Mouse (Mus musculus) erythroblast, embryonic 14.5 days (primary cell): ENCODE measurements at regions not wholly inside any gene's neighbourhood (a gene's known extent, or its start where the extent isn't known, plus 50 kb on each side); places are given as distances from the start of the nearest gene placed in this dataset.

ENCODE experiments used
- H3K27me3 ChIP-seq: 2 replicates; pipeline ENCODE4 v1.6.1; 2012; ENCODE audit warnings: inconsistent platforms; ENCODE audit not compliant: control insufficient read depth
- H3K36me3 ChIP-seq: 2 replicates; pipeline ENCODE4 v1.6.1; 2012; ENCODE audit warnings: mild to moderate bottlenecking, inconsistent platforms; ENCODE audit not compliant: control insufficient read depth
- H3K4me1 ChIP-seq: 2 replicates; pipeline ENCODE4 v1.6.1; 2012; ENCODE audit warnings: inconsistent platforms; ENCODE audit not compliant: control insufficient read depth
- H3K4me3 ChIP-seq: replicated peaks from 2 replicates; pipeline ENCODE3; 2012; ENCODE audit warnings: moderate library complexity, mild to moderate bottlenecking, inconsistent platforms
- H3K9me3 ChIP-seq: 2 replicates; pipeline ENCODE4 v1.6.1; 2012; ENCODE audit warnings: low read length, inconsistent platforms, mixed read lengths; ENCODE audit not compliant: control insufficient read depth
- GATA1 ChIP-seq: IDR thresholded peaks from 2 replicates; pipeline ENCODE4 v1.6.1; 2012; ENCODE audit warnings: low read length, inconsistent platforms, mixed read lengths
- TAL1 ChIP-seq: IDR thresholded peaks from 3 replicates; pipeline ENCODE4 v1.6.1; 2012; ENCODE audit warnings: low read length, inconsistent platforms, mixed read lengths

GRCm38 (mm10) chr7:71507379-71507778 is 156.1 kb upstream of the Gm10295 start:
- no peaks in the 10 kb centered on the region for H3K9me3 ChIP-seq
- TF ChIP-seq GATA1, result no peak
- H3K4me1 ChIP-seq, result no peaks in the 10 kb centered on the region
- H3K4me3 ChIP-seq, result no peak overlapping the region
- H3K36me3 ChIP-seq, result no peaks in the 10 kb centered on the region
- H3K27me3 ChIP-seq, result no peaks in the 10 kb centered on the region

GRCm38 (mm10) chr7:71500719-71501118 is 149.4 kb upstream of the Gm10295 start:
- H3K4me1 ChIP-seq, result no peaks in the 10 kb centered on the region
- no peak overlapping the region for H3K4me3 ChIP-seq
- no peaks in the 10 kb centered on the region for H3K9me3 ChIP-seq
- TF ChIP-seq GATA1 (no peak), TAL1 (no peak)
- H3K27me3 ChIP-seq, result no peaks in the 10 kb centered on the region
- H3K36me3 ChIP-seq, result no peaks in the 10 kb centered on the region

- no peaks in the 10 kb centered on the region for H3K9me3 ChIP-seq
- TF ChIP-seq TAL1, result no peak
- no peak for TF ChIP-seq GATA1
Measured at GRCm38 (mm10) chr7:71498123-71498522, 146.8 kb upstream of the Gm10295 start.

GRCm38 (mm10) chr7:71491128-71491527 is 139.8 kb upstream of the Gm10295 start:
- Histone ChIP-seq H3K27me3 (no peaks in the 10 kb centered on the region), H3K4me1 (no peaks in the 10 kb centered on the region), H3K36me3 (no peaks in the 10 kb centered on the region), H3K4me3 (no peak overlapping the region), H3K9me3 (no peaks in the 10 kb centered on the region)
- no peak for TF ChIP-seq TAL1

More at GRCm38 (mm10) chr7:71498123-71498522, 146.8 kb upstream of the Gm10295 start:
- Histone ChIP-seq H3K4me1 (no peaks in the 10 kb centered on the region), H3K27me3 (no peaks in the 10 kb centered on the region), H3K36me3 (no peaks in the 10 kb centered on the region), H3K4me3 (no peak overlapping the region)

- Histone ChIP-seq H3K27me3 (no peaks in the 10 kb centered on the region), H3K36me3 (no peaks in the 10 kb centered on the region), H3K9me3 (no peaks in the 10 kb centered on the region), H3K4me3 (no peak overlapping the region), H3K4me1 (no peaks in the 10 kb centered on the region)
- no peak for TF ChIP-seq GATA1
- TF ChIP-seq TAL1, result no peak
Measured at GRCm38 (mm10) chr7:71488016-71488650, 136.8 kb upstream of the Gm10295 start.

GRCm38 (mm10) chr7:71475383-71475782 is 124.1 kb upstream of the Gm10295 start:
- Histone ChIP-seq H3K36me3 (no peaks in the 10 kb centered on the region), H3K4me3 (no peak overlapping the region), H3K27me3 (no peaks in the 10 kb centered on the region), H3K9me3 (no peaks in the 10 kb centered on the region), H3K4me1 (no peaks in the 10 kb centered on the region)
- TF ChIP-seq TAL1 (no peak), GATA1 (no peak)

GRCm38 (mm10) chr7:71472384-71473141 is 121.3 kb upstream of the Gm10295 start:
- no peaks in the 10 kb centered on the region for H3K27me3 ChIP-seq
- H3K4me3 ChIP-seq, result no peak overlapping the region
- no peaks in the 10 kb centered on the region for H3K36me3 ChIP-seq
- no peaks in the 10 kb centered on the region for H3K9me3 ChIP-seq
- TF ChIP-seq GATA1, result no peak
- no peak for TF ChIP-seq TAL1
- no peaks in the 10 kb centered on the region for H3K4me1 ChIP-seq

GRCm38 (mm10) chr7:71471658-71472383 is 120.5 kb upstream of the Gm10295 start:
- Histone ChIP-seq H3K9me3 (no peaks in the 10 kb centered on the region), H3K4me1 (no peaks in the 10 kb centered on the region), H3K27me3 (no peaks in the 10 kb centered on the region), H3K4me3 (no peak overlapping the region), H3K36me3 (no peaks in the 10 kb centered on the region)
- no peak for TF ChIP-seq GATA1
- no peak for TF ChIP-seq TAL1

- no peaks in the 10 kb centered on the region for H3K9me3 ChIP-seq
- H3K27me3 ChIP-seq, result no peaks in the 10 kb centered on the region
- H3K36me3 ChIP-seq, result no peaks in the 10 kb centered on the region
- H3K4me1 ChIP-seq, result no peaks in the 10 kb centered on the region
- no peak for TF ChIP-seq TAL1
- no peak for TF ChIP-seq GATA1
- no peak overlapping the region for H3K4me3 ChIP-seq
Measured at GRCm38 (mm10) chr7:71471319-71471657, 120.0 kb upstream of the Gm10295 start.
